Mouse (Mus musculus): Measurements from ENCODE around the gene Mecom.
A peak's percentile ranks its signal among the peaks of the same experiment; 100 is the strongest.
"Not testable (repeated sequence)": the region's sequence is repeated elsewhere in the genome, so short reads cannot be mapped to it uniquely, and the experiment has no call there.

Gene Mecom

DNA sequence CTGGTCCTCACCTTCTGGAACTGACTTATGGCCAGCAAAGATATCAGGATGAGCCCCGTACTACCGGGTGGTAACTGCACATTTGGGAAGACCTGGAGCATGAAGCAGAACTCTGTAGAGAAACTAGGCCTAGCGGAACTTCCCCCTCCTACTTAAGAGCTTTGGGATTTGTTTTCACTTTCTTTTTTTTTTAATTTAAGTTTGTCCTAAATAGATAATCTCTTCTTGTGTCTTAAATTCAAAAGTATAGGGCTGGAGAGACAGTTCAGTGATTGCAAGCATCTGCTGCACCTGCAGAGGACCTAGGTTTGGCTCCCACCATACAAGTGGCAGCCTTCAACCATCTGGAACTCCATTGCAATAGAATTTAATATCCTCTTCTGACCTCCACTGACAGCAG, at the start of gene Mecom:
Gene Mecom (minus strand): TSS at position 101 of the 400 bp plus-strand sequence.
- no peak for DNase-seq

DNA sequence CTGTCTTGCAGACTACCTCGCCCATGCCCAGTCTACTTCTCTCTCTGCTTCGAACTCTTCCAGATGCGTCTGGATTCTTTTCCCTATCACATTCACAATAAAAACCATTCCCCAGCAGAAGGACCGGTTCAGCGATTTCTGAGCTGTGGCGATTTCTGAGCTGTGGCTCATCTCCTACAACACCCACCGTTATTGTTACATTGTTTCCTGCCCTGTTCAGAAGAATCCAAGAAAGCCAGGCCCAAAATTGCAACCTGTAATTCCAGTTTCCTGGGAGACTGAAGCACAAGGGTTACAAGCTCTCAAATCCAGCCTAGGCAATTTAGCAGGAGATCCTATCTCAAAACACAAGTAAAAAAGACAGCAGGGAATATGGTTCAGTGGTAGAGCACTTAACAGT, 49.5 kb upstream of the Mecom start:
- no peak for DNase-seq

- DNase-seq = peak; percentile 31 to 53
Observed at GRCm38 (mm10) chr3:30595111-30595832, 47.5 kb upstream of the Mecom start.

DNA sequence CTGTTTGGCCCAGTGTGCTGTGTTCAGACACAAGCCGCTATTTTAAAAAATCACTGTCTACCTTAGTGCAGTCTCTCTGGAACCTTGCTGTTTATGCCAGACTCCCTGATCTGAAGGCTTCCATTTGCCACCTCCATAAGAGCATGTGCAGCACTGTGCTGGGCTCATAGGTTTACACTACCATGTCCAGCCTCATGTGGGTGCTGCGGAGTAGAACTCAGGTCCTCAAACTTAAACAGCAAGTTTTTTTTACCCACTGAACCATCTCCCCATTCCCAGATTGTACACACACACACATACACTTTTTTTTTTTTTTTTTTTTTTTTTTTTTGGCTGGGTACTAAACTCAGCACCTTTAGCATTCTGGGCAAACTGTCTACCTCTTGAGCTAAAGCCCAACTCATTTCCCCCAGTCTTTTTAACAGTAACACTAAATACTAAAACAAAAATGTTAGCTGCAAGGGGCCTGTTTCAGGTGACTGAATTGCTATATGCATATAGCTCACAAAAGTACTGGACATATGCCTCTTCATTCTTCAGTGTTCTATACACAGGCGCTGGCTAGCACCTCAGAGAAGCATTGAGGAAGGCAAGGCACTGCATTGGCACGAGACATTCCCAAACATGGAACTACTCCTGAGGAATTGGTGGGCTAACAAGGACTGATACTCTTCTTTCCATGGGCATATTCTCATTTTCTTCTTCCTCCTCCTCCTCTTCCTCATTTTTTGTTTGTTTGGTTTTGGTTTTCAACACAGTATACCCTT, 46.1 kb upstream of the Mecom start:
- DNase-seq = peak in 1 of 2 experiments; percentile 15

- peak in 1 of 2 experiments; percentile 23 for DNase-seq
Observed at GRCm38 (mm10) chr3:30592418-30592853, 44.6 kb upstream of the Mecom start.

- DNase-seq = no peak
Observed at GRCm38 (mm10) chr3:30588865-30589264, 41.1 kb upstream of the Mecom start.

- no peak for DNase-seq
Observed at GRCm38 (mm10) chr3:30573549-30573948, 25.7 kb upstream of the Mecom start.

- DNase-seq = not testable (repeated sequence)
Observed at GRCm38 (mm10) chr3:30566333-30566732, 18.5 kb upstream of the Mecom start.

DNA sequence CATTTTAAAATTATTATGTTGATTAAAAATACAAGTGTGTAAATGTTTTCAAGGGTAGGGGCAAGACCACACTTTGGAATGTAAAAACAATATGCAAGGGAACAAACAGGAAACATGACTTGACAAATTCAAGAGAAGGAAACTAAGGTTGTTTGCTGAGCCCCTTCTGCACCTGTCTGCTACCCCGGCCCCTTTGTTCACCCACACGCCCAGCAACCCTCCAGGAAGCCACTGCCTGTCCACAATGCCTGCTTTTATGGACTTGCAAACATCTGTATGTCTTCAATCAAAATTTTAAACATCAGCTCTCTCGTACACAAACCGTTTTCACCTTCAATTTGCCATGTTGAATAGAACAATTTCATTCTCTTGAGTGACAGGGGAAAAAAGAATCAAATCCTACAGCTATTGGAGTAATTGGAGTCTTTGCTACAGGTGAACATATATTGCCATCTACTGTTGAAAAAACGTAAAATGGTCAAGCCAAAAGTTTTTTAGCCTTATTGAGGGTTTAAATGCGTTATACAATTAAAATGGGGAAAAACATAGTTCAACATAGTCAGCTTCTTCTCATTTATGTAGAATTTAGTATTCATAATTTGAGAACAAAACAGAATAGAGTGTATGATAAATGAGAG, 13.0 kb upstream of the Mecom start:
- no peak for DNase-seq

- DNase-seq = no peak
Observed at GRCm38 (mm10) chr3:30553741-30554140, 5.9 kb upstream of the Mecom start.

- no peak for DNase-seq
Observed at GRCm38 (mm10) chr3:30550218-30550617, 2.4 kb upstream of the Mecom start.

DNA sequence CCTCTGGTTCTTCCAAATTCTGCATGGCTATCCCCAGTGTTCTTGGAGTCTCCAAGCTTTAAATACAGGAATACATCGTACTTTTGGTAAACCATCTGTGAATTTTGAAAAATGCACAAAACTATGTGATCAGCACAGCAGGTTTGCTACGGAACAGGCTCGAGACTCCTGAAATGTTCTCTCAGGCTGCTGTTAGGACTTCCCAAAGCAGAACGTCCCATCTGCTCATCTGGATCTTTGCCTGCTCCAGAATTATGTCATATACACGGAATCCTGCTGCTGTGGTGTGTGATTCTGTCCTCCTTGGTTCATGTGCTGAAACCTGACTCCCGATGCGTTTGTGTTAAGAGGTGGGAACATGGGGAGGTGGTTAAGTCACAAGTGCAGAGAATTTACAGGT, 1.1 kb upstream of the Mecom start:
- DNase-seq = no peak

GRCm38 (mm10) chr3:30546831-30547369, 908 bp downstream of the Mecom start:
- DNase-seq = peak; percentile 30 to 70

DNA sequence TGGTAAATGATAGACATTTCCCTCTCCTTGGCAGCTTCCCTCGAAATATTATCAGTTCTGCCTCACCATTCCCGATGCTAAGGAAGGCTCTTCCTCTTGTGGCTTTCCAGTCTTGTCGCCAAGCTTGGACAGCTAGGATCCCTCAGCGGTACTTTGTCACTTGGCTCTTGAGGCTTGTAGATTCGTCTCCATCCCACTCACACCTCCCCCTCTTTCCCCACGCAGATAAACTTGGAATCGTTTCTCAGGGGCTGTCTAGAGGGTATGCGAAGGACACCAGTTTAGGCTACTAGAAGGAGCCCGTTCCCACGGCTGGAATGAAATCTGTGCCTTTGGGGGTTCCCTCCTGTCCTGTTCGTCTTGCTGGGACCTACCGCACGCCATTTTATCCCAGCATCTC, 1.4 kb downstream of the Mecom start:
- peak; percentile 15 to 44 for DNase-seq

DNA sequence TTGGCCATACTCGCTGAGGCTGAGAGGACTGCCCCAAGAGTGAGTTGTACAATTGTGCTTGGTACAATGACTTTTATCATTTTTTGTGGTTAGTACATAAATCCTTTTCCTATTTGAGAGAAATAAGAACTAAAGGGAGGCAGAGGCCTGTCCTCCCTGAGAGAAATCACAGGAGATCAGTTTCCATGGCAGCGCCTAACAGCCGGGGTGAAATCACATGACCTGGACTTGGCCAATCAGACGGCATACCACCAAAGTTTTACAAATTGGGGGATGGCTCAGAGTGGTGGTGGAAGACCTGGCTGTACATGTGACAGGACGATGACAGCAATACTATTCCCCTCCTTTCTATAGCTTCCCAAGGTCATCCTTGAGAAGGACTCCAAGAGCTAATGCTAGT, 2.6 kb downstream of the Mecom start:
- no peak for DNase-seq

- DNase-seq = peak in 1 of 2 experiments; percentile 40
Observed at GRCm38 (mm10) chr3:30544305-30544704, 3.5 kb downstream of the Mecom start.

GRCm38 (mm10) chr3:30535821-30536220, 12.0 kb downstream of the Mecom start:
- DNase-seq = no peak

DNA sequence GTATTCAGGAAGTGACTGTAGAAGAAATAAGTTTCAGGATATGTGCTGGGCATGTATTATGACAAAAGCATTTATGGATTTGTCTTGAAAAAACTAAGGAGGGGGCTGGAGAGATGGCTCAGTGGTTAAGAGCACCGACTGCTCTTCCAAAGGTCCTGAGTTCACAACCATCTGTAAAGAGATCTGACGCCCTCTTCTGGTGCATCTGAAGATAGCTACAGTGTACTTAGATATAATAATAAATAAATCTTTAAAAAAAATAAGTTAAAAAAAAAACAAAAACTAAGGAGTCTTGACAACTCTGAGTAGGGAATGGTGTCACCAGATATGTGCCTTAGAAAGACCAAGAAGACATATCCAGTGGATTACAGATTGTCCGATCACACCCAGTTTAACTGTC, 27.1 kb downstream of the Mecom start:
- not testable (repeated sequence) for DNase-seq

DNA sequence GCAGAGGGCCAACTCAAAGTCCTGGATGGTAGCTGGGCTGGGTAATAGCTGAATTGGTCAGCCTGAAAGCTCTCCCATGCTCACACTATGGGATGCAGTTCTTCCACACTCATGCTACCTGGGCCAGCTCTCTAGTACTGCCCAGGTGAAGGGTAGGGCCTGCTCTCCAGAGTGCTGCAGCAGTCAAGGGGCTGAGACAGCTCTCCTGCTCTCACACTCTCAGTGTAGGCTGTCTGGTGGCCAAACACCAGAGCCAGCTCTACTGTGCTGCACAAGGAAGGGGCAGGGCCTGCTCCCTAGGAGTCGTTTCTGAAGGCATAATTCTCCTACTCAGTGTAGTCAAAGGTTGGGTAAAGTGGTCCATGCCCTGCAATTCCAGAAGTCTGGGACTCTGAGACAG, 28.4 kb downstream of the Mecom start:
- DNase-seq = peak; percentile 8 to 43

- DNase-seq = no peak
Observed at GRCm38 (mm10) chr3:30515795-30516170, 32.0 kb downstream of the Mecom start.

GRCm38 (mm10) chr3:30514901-30515794, 32.7 kb downstream of the Mecom start:
- DNase-seq = peak; percentile 86 to 88

DNA sequence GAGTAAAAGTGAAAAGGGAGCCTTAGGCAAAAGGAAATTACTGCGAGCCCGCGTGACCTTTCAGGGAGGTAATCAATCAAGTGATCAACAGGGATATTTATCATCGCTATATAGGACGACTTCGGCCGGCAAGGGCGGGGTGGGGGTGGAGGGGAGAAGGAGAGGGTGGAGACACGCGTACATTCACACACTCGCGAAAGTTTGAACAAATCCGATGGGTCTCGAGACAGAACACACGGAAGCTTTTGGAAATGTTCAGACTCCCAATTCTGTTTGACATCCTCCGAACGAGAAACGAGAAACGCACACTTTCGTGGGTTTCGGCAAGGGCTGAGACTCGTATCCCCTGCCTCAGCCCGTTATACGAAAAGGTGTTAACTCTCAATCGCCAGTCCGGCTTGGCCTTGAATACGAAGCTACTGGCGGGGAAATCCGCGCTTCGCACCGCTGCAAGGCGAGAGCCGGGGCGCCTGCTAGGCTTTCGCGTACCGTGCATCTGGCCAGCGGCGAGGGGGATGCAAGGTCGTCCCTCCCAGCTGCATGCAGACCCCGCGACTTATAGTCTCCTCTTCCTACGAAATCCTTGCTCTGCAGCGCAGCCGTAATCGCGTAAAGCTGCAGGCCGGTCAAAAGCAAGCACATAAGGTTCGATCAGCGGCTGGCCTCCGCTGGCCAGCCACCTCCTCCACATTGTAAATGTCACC, 33.6 kb downstream of the Mecom start:
- DNase-seq = peak; percentile 57 to 59
